Mouse (Mus musculus) limb, embryonic 13.5 days (tissue): ENCODE data around the gene Wwox. TPM values are rescaled to one million over a fixed set of nuclear protein-coding genes. Genes with fewer than 3 reads are reported as not detected.

Experiments
- ATAC-seq: fragments of 200-750 bp; cut with Nextera tagmentation; 2 replicates; pipeline ENCODE4 v1.8.0; 2017; ENCODE audit warnings: low read depth, moderate number of reproducible peaks, moderate TSS enrichment; ENCODE audit not compliant: low FRiP score
- H3K27ac ChIP-seq: fragments of 300-500 bp; sonication (generic); 2 replicates; pipeline ENCODE4 v1.5.1; 2015; ENCODE audit warnings: inconsistent platforms, mild to moderate bottlenecking, moderate library complexity
- H3K27me3 ChIP-seq: fragments of 300-500 bp; sonication (generic); 2 replicates; pipeline ENCODE4 v1.6.1; 2015; ENCODE audit warnings: mild to moderate bottlenecking, inconsistent platforms
- H3K36me3 ChIP-seq: fragments of 300-500 bp; sonication (generic); 2 replicates; pipeline ENCODE4 v1.6.1; 2015; ENCODE audit warnings: inconsistent platforms, mild to moderate bottlenecking, moderate library complexity
- H3K4me1 ChIP-seq: fragments of 300-500 bp; sonication (generic); 2 replicates; pipeline ENCODE4 v1.6.1; 2015; ENCODE audit warnings: inconsistent platforms
- H3K4me2 ChIP-seq: fragments of 300-500 bp; sonication (generic); replicated peaks from 2 replicates; pipeline ENCODE4 v1.6.1; 2015; ENCODE audit warnings: inconsistent platforms, mild to moderate bottlenecking, moderate library complexity
- H3K4me3 ChIP-seq: fragments of 300-500 bp; sonication (generic); 2 replicates; pipeline ENCODE4 v1.5.1; 2015; ENCODE audit warnings: moderate library complexity, mild to moderate bottlenecking, inconsistent platforms
- H3K9ac ChIP-seq: fragments of 300-500 bp; sonication (generic); 2 replicates; pipeline ENCODE4 v1.6.1; 2015; ENCODE audit warnings: mild to moderate bottlenecking, inconsistent platforms
- H3K9me3 ChIP-seq: fragments of 300-500 bp; sonication (generic); 2 replicates; pipeline ENCODE4 v1.6.1; 2016; ENCODE audit warnings: inconsistent platforms
- WGBS: fragments of 180-500 bp; shearing (Covaris S2); methylation state at CpG from one replicate; pipeline ENCODE4 v1.1.7; 2015; 5-methylcytosine and 5-hydroxymethylcytosine counted together
- polyA plus RNA-seq: library from polyadenylated mRNA; unstranded; fragments of >200 nt; fragmentation: Nextera tagmentation; extraction: Ambion mirVana; gene quantifications from 2 replicates; pipeline ENCODE4 v1.2.1, GENCODE M21; 2015

The Wwox gene
- polyA plus RNA-seq, 1 experiment from 2014 or later = 9.5 TPM

- Histone ChIP-seq H3K4me2 (no peak overlapping the region), H3K27ac (no peak overlapping the region), H3K27me3 (peaks cover 24% of the 10 kb centered on the region; the same call in 1 of the 2 replicates), H3K36me3 (no peaks in the 10 kb centered on the region), H3K4me1 (no peaks in the 10 kb centered on the region), H3K9ac (no peak overlapping the region), H3K4me3 (no peak overlapping the region), H3K9me3 (no peaks in the 10 kb centered on the region)
- ATAC-seq = no peak
- 84% methylated on average over 15 of the region's 15 CpGs for WGBS
Measured at GRCm38 (mm10) chr8:115064691-115065090, 625.2 kb downstream of the Wwox start.

GRCm38 (mm10) chr8:115065386-115065785, 625.9 kb downstream of the Wwox start:
- Histone ChIP-seq H3K36me3 (no peaks in the 10 kb centered on the region), H3K27me3 (peaks cover 24% of the 10 kb centered on the region; the same call in 1 of the 2 replicates), H3K9me3 (no peaks in the 10 kb centered on the region), H3K4me2 (no peak overlapping the region), H3K4me3 (no peak overlapping the region), H3K9ac (no peak overlapping the region), H3K27ac (no peak overlapping the region), H3K4me1 (peaks cover 4% of the 10 kb centered on the region; the same call in 1 of the 2 replicates)
- WGBS = 62% methylated on average over 7 of the region's 7 CpGs
- ATAC-seq = no peak

DNA sequence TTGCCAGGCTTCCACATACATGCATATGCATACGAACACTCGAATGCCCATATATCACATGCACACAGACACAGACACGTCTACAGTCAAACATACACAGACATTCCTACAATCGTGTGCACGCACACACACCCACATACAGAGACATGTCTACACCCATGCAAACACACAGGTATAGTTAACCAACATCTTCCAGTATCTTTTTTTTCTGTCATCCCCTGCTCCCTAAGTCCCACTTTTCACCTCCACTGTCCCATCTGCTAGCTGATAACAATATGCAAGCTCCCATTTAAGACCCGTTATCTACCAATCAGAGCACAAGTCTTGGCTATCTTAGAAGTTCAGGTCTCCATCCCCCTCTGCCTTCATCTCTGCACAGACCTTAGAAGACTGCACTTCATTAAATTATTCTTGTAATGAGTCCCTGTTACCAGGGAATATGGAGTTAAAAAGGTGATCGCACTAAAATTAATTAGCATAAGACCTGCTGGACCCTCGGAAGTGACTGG, 627.1 kb downstream of the Wwox start:
- WGBS = 86% methylated on average over 8 of the region's 8 CpGs
- peaks cover 24% of the 10 kb centered on the region; the same call in 1 of the 2 replicates for H3K27me3 ChIP-seq
- no peak overlapping the region for H3K4me3 ChIP-seq
- H3K4me2 ChIP-seq = no peak overlapping the region
- peaks cover 10% of the 10 kb centered on the region for H3K4me1 ChIP-seq
- no peak overlapping the region for H3K27ac ChIP-seq
- no peaks in the 10 kb centered on the region for H3K9me3 ChIP-seq
- no peaks in the 10 kb centered on the region for H3K36me3 ChIP-seq
- ATAC-seq = no peak
- H3K9ac ChIP-seq = no peak overlapping the region

DNA sequence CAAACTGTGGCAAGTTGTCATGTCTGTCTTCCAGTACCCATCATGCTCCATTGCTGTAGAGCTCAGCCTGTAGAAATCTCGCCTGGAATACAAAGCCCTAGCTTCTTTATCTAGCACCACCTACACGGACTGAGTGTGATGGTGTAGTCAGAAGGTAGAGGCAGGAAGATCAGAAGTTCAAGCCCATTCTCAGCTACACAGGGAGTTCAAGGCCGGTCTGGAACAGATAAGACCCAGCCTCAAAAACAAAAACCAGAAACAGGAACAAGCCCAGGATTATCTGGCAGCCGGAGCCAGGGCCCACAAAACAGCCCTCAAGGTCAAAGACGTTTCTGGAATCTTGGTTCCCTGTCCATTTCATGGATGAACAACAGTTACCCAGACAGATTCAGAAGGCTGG, 629.3 kb downstream of the Wwox start:
- WGBS = 78% methylated on average over 5 of the region's 5 CpGs

DNA sequence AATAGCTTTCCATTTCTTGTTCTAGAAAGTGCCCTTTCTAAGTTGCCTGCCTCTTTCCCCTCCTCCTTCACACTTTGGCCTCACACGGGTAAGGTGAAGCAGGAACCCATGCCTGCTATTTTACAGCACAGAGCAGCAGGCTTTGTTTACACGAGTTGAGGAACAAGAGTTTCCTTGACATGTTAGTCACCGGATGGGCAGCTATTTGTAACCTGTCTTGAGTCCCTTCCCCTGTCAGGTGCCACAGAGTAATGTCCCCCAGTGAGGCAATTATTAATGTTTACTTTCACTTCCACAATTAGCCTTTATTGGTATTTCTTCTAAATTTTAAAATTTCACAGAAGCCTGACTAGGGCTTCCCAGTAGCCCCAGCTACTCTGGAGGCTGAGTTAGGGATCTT, 630.8 kb downstream of the Wwox start:
- peaks cover 15% of the 10 kb centered on the region for H3K4me1 ChIP-seq
- H3K4me2 ChIP-seq = no peak overlapping the region
- H3K27me3 ChIP-seq = peaks cover 24% of the 10 kb centered on the region; the same call in 1 of the 2 replicates
- ATAC-seq = no peak
- no peaks in the 10 kb centered on the region for H3K9me3 ChIP-seq
- no peak overlapping the region for H3K9ac ChIP-seq
- H3K36me3 ChIP-seq = no peaks in the 10 kb centered on the region
- no peak overlapping the region for H3K4me3 ChIP-seq
- H3K27ac ChIP-seq = no peak overlapping the region
- 14% methylated on average over 3 of the region's 3 CpGs for WGBS

More for the DNA sequence above, 629.3 kb downstream of the Wwox start:
- Histone ChIP-seq H3K4me2 (no peak overlapping the region), H3K9me3 (no peaks in the 10 kb centered on the region), H3K27ac (no peak overlapping the region), H3K27me3 (peaks cover 24% of the 10 kb centered on the region; the same call in 1 of the 2 replicates), H3K9ac (no peak overlapping the region), H3K4me3 (no peak overlapping the region), H3K36me3 (no peaks in the 10 kb centered on the region), H3K4me1 (peaks cover 15% of the 10 kb centered on the region)
- no peak for ATAC-seq

GRCm38 (mm10) chr8:115071231-115071630, 631.8 kb downstream of the Wwox start:
- Histone ChIP-seq H3K27ac (no peak overlapping the region), H3K27me3 (0 out of 2 replicates have a peak, but pooled peaks cover 19% of the 10 kb centered on the region)

GRCm38 (mm10) chr8:115078296-115078695, 638.8 kb downstream of the Wwox start:
- 27% methylated on average over 7 of the region's 7 CpGs for WGBS
- Histone ChIP-seq H3K27ac (no peak overlapping the region), H3K9me3 (0 out of 2 replicates have a peak, but pooled peaks cover 3% of the 10 kb centered on the region), H3K9ac (no peak overlapping the region), H3K36me3 (no peaks in the 10 kb centered on the region), H3K27me3 (peaks cover 12% of the 10 kb centered on the region), H3K4me3 (no peak overlapping the region), H3K4me1 (peaks cover 17% of the 10 kb centered on the region), H3K4me2 (peak overlapping the region; percentile 35)
- ATAC-seq = no peak

More at GRCm38 (mm10) chr8:115071231-115071630, 631.8 kb downstream of the Wwox start:
- no peak overlapping the region for H3K4me2 ChIP-seq
- no peaks in the 10 kb centered on the region for H3K36me3 ChIP-seq
- peaks cover 15% of the 10 kb centered on the region for H3K4me1 ChIP-seq
- no peak for ATAC-seq
- H3K9ac ChIP-seq = no peak overlapping the region; the same call in 1 of the 2 replicates
- H3K4me3 ChIP-seq = no peak overlapping the region
- 83% methylated on average over 12 of the region's 12 CpGs for whole genome bisulfite sequencing
- H3K9me3 ChIP-seq = no peaks in the 10 kb centered on the region

DNA sequence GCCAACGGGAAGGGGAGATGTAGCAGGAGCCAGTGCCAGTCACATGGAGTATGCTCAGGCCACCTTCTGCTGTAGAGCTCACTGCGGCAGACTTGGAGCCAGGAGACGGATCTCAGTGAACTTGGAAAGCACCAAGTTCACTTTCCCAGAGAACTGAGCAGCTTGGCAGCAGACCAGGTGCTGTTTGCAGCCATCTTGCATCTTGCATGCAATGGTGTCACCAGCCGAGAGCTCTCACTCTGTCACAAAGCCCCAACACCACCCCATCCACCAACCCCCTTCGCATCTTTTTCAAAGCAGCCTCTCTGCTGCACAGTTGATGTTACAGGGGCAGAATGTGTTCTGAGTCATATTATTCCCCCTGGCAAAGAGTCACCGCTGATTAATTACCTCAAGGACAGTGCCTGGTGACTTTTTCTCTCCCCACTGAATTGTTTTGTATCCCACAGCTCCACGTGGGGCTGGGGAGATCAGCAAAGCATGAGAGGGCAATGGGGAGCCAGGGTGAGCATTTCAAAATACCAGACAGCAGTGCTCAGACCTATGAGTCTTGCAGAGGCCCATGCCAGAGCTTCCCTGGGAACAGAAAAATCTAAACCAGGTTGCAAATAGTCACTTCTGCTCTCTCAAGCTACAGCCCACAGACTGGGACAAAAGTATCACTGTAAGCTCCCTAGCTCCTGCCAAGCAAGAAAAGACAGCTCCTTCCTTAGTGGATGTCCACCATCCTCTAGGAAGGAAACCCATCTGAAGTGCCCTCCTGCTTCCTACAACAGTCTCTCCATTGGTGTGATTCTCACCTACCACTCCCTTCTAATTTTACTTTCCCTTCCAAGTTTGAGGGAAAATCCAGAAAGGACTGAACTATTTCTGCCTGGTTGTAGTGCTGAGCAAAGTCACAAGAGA, 642.1 kb downstream of the Wwox start:
- H3K27ac ChIP-seq = no peak overlapping the region
- 0 out of 2 replicates have a peak, but pooled peaks cover 3% of the 10 kb centered on the region for H3K9me3 ChIP-seq
- ATAC-seq = no peak
- H3K9ac ChIP-seq = no peak overlapping the region
- peaks cover 17% of the 10 kb centered on the region for H3K4me1 ChIP-seq
- no peaks in the 10 kb centered on the region for H3K36me3 ChIP-seq
- no peak overlapping the region for H3K4me2 ChIP-seq
- no peak overlapping the region for H3K4me3 ChIP-seq
- 67% methylated on average over 7 of the region's 7 CpGs for WGBS
- peaks cover 12% of the 10 kb centered on the region for H3K27me3 ChIP-seq

- Histone ChIP-seq H3K27ac (no peak overlapping the region), H3K36me3 (no peaks in the 10 kb centered on the region), H3K4me3 (no peak overlapping the region), H3K4me1 (peaks cover under 1% of the 10 kb centered on the region; the same call in 1 of the 2 replicates), H3K9ac (no peak overlapping the region), H3K9me3 (peaks cover 4% of the 10 kb centered on the region; the same call in 1 of the 2 replicates), H3K4me2 (no peak overlapping the region), H3K27me3 (peaks cover 3% of the 10 kb centered on the region; the same call in 1 of the 2 replicates)
- no peak for ATAC-seq
Measured at GRCm38 (mm10) chr8:115088162-115088561, 648.7 kb downstream of the Wwox start.

GRCm38 (mm10) chr8:115089744-115090143, 650.3 kb downstream of the Wwox start:
- 73% methylated on average over 7 of the region's 7 CpGs for WGBS
- H3K4me3 ChIP-seq = no peak overlapping the region
- H3K36me3 ChIP-seq = no peaks in the 10 kb centered on the region
- no peak for ATAC-seq
- H3K27me3 ChIP-seq = peaks cover 11% of the 10 kb centered on the region; the same call in 1 of the 2 replicates
- no peak overlapping the region for H3K9ac ChIP-seq
- H3K4me2 ChIP-seq = no peak overlapping the region
- H3K9me3 ChIP-seq = peaks cover 4% of the 10 kb centered on the region; the same call in 1 of the 2 replicates
- H3K4me1 ChIP-seq = no peaks in the 10 kb centered on the region
- no peak overlapping the region for H3K27ac ChIP-seq

GRCm38 (mm10) chr8:115090202-115090601, 650.7 kb downstream of the Wwox start:
- H3K9ac ChIP-seq = no peak overlapping the region
- H3K36me3 ChIP-seq = no peaks in the 10 kb centered on the region
- WGBS = 82% methylated on average over 5 of the region's 5 CpGs
- H3K27me3 ChIP-seq = peaks cover 12% of the 10 kb centered on the region; the same call in 1 of the 2 replicates
- ATAC-seq = no peak
- no peak overlapping the region for H3K27ac ChIP-seq
- H3K4me1 ChIP-seq = no peaks in the 10 kb centered on the region
- H3K9me3 ChIP-seq = peaks cover 4% of the 10 kb centered on the region; the same call in 1 of the 2 replicates
- no peak overlapping the region for H3K4me2 ChIP-seq
- H3K4me3 ChIP-seq = no peak overlapping the region

DNA sequence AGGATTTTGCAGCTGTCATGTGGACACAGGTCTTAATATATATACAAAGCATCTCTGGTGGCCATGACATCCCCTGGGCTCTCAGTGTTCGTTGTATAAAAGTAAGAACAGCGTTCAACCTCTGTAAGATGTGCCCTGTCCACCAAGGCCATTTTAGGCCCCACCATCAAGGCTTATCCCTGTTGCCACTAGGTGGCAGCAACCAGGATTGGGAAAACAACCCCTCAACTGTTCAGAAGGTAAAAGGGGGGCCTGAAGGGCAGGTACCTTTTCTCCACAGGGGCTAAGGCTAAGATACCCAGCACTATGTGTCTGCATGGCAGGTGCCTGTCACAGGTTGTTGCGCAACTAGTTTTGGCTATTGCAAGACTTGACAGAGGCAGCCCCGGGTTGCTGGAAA, 656.1 kb downstream of the Wwox start:
- no peak for ATAC-seq
- WGBS = 84% methylated on average over 4 of the region's 4 CpGs
- no peak overlapping the region for H3K9ac ChIP-seq

More for the DNA sequence above, 656.1 kb downstream of the Wwox start:
- Histone ChIP-seq H3K4me1 (peaks cover 10% of the 10 kb centered on the region), H3K27me3 (peaks cover 21% of the 10 kb centered on the region; the same call in 1 of the 2 replicates), H3K27ac (no peak overlapping the region), H3K4me2 (no peak overlapping the region), H3K36me3 (no peaks in the 10 kb centered on the region), H3K4me3 (no peak overlapping the region), H3K9me3 (no peaks in the 10 kb centered on the region)
